ENCODE assay signal across 9 mouse cellular contexts in genomic region chr4:139470198-139470597, GRCm38 (mm10).
DNase-seq lines count a peak whose midpoint lies in the region; ATAC-seq and TF ChIP-seq lines count a peak whose summit lies in the region.
"Had no signal": no experiment of that assay in that cellular context is flagged by ENCODE, and none has a peak within 500 bp of the region (broad histone marks: within the 10 kb centered on the region; RNA-seq: fewer than 3 reads in every experiment).

No protein-coding gene starts in this region.

- peak; percentile 89 for TF ChIP-seq CTCF in brain, embryonic 14.5 days (IDR thresholded peaks at IDR 0.05; ENCODE audit: borderline replicate concordance, extremely low read depth, insufficient read depth, insufficient read length)
- peak; percentile 90 for TF ChIP-seq CTCF in heart, postnatal 0 days (IDR thresholded peaks at IDR 0.05; ENCODE audit: low read depth)

- no peaks in the 10 kb centered on the region for H3K9me3 ChIP-seq in heart, postnatal 0 days (replicated peaks; ENCODE audit: control insufficient read depth, low read length)
- no peaks in the 10 kb centered on the region for H3K9me3 ChIP-seq in liver, embryonic 13.5 days (replicated peaks)
- no peaks in the 10 kb centered on the region for H3K9me3 ChIP-seq in neural tube, embryonic 11.5 days (ENCODE audit: control insufficient read depth, low read length)
- H3K9me3 ChIP-seq in stomach, embryonic 15.5 days: no peaks in the 10 kb centered on the region
- H3K9me3 ChIP-seq: embryonic facial prominence, embryonic 12.5 days had no signal

- H3K4me3 ChIP-seq in heart, postnatal 0 days (ENCODE audit: low read depth, low read length): no peak overlapping the region
- H3K4me3 ChIP-seq in liver, embryonic 13.5 days (replicated peaks): no peak overlapping the region
- no peak overlapping the region for H3K4me3 ChIP-seq in neural tube, embryonic 11.5 days (ENCODE audit: low read depth, low read length)
- no peak overlapping the region for H3K4me3 ChIP-seq in stomach, embryonic 15.5 days (replicated peaks)
- H3K4me3 ChIP-seq: embryonic facial prominence, embryonic 12.5 days had no signal

- TF ChIP-seq POLR2A in brain, embryonic 14.5 days (IDR thresholded peaks at IDR 0.05; ENCODE audit: borderline replicate concordance, extremely low read depth, insufficient read depth, insufficient read length, poor library complexity, severe bottlenecking): no peak

- peak; percentile 85 for DNase-seq in brain, embryonic 14.5 days (ENCODE audit: low read depth)
- DNase-seq in fibroblast of lung, adult 2 months (ENCODE audit: low read depth): peak; percentile 40
- peak; percentile 77 for DNase-seq in heart, postnatal 0 days (ENCODE audit: low spot score)
- peak; percentile 88 for DNase-seq in kidney, postnatal 14 days
- peak; percentile 52 for DNase-seq in liver, embryonic 13.5 days
- peak; percentile 74 for DNase-seq in neural tube, embryonic 11.5 days (ENCODE audit: low spot score)

- TF ChIP-seq EP300 in heart, postnatal 0 days (IDR thresholded peaks at IDR 0.05; ENCODE audit: low read depth): no peak

- H3K36me3 ChIP-seq in heart, postnatal 0 days (replicated peaks; ENCODE audit: control insufficient read depth, insufficient read depth, low read length): peaks cover 97% of the 10 kb centered on the region
- H3K36me3 ChIP-seq in liver, embryonic 13.5 days: peaks cover 100% of the 10 kb centered on the region
- H3K36me3 ChIP-seq in neural tube, embryonic 11.5 days (ENCODE audit: control insufficient read depth, insufficient read depth, low read length): peaks cover 51% of the 10 kb centered on the region
- H3K36me3 ChIP-seq in stomach, embryonic 15.5 days: peaks cover 91% of the 10 kb centered on the region

- no peaks in the 10 kb centered on the region for H3K4me1 ChIP-seq in heart, postnatal 0 days (ENCODE audit: control insufficient read depth, insufficient read depth)
- no peaks in the 10 kb centered on the region for H3K4me1 ChIP-seq in liver, embryonic 13.5 days (replicated peaks)
- no peaks in the 10 kb centered on the region for H3K4me1 ChIP-seq in neural tube, embryonic 11.5 days (ENCODE audit: control insufficient read depth, insufficient read depth, low read length)
- H3K4me1 ChIP-seq in stomach, embryonic 15.5 days: no peaks in the 10 kb centered on the region
- H3K4me1 ChIP-seq: embryonic facial prominence, embryonic 12.5 days had no signal

- peak; percentile 66 for ATAC-seq in CD4-positive, CD25-positive, alpha-beta regulatory T cell, adult 4 months
- ATAC-seq in heart, postnatal 0 days (ENCODE audit: insufficient read depth, low read depth): peak; percentile 82
- peak; percentile 61 for ATAC-seq in liver, embryonic 13.5 days (ENCODE audit: low read depth)
- ATAC-seq in neural tube, embryonic 11.5 days (ENCODE audit: insufficient read depth, low FRiP score, low TSS enrichment): no peak
- peak; percentile 66; the same call in 1 of the 2 replicates for ATAC-seq in stomach, embryonic 15.5 days (ENCODE audit: insufficient read depth, low FRiP score, low read depth)

- no peaks in the 10 kb centered on the region for H3K27me3 ChIP-seq in heart, postnatal 0 days (ENCODE audit: control insufficient read depth, insufficient read depth, low read length)
- H3K27me3 ChIP-seq in liver, embryonic 13.5 days: no peaks in the 10 kb centered on the region
- no peaks in the 10 kb centered on the region for H3K27me3 ChIP-seq in neural tube, embryonic 11.5 days (ENCODE audit: control insufficient read depth, insufficient read depth, low read length)
- no peaks in the 10 kb centered on the region for H3K27me3 ChIP-seq in stomach, embryonic 15.5 days (replicated peaks)
- H3K27me3 ChIP-seq: embryonic facial prominence, embryonic 12.5 days had no signal

- WGBS in heart, postnatal 0 days: 31% methylated on average over 7 of the region's 7 CpGs
- 60% methylated on average over 7 of the region's 7 CpGs for WGBS in liver, embryonic 13.5 days (ENCODE audit: insufficient replicate concordance)
- WGBS in neural tube, embryonic 11.5 days: 47% methylated on average over 7 of the region's 7 CpGs
- WGBS in stomach, embryonic 15.5 days: 46% methylated on average over 7 of the region's 7 CpGs

- H3K9ac ChIP-seq in heart, postnatal 0 days (replicated peaks; ENCODE audit: low read depth, low read length): no peak overlapping the region
- H3K9ac ChIP-seq in liver, embryonic 13.5 days: no peak overlapping the region
- H3K9ac ChIP-seq in neural tube, embryonic 11.5 days (ENCODE audit: low read length): no peak overlapping the region
- no peak overlapping the region for H3K9ac ChIP-seq in stomach, embryonic 15.5 days
- H3K9ac ChIP-seq: embryonic facial prominence, embryonic 12.5 days had no signal

- H3K27ac ChIP-seq in heart, postnatal 0 days (ENCODE audit: low read depth): no peak overlapping the region
- no peak overlapping the region for H3K27ac ChIP-seq in liver, embryonic 13.5 days
- H3K27ac ChIP-seq in neural tube, embryonic 11.5 days (ENCODE audit: low read depth, low read length): no peak overlapping the region
- no peak overlapping the region for H3K27ac ChIP-seq in stomach, embryonic 15.5 days
- H3K27ac ChIP-seq: embryonic facial prominence, embryonic 12.5 days had no signal

- H3K4me2 ChIP-seq in heart, postnatal 0 days (ENCODE audit: low read depth, low read length): no peak overlapping the region
- no peak overlapping the region for H3K4me2 ChIP-seq in liver, embryonic 13.5 days
- H3K4me2 ChIP-seq in neural tube, embryonic 11.5 days (ENCODE audit: low read depth): no peak overlapping the region
- no peak overlapping the region for H3K4me2 ChIP-seq in stomach, embryonic 15.5 days
- H3K4me2 ChIP-seq: embryonic facial prominence, embryonic 12.5 days had no signal
